Mouse (Mus musculus): ENCODE measurements around the gene Yipf4.
A peak's percentile ranks its signal among the peaks of the same experiment; 100 is the strongest.
"Not testable (repeated sequence)": the region's sequence is repeated elsewhere in the genome, so short reads cannot be mapped to it uniquely, and the experiment has no call there.

Gene Yipf4

DNA sequence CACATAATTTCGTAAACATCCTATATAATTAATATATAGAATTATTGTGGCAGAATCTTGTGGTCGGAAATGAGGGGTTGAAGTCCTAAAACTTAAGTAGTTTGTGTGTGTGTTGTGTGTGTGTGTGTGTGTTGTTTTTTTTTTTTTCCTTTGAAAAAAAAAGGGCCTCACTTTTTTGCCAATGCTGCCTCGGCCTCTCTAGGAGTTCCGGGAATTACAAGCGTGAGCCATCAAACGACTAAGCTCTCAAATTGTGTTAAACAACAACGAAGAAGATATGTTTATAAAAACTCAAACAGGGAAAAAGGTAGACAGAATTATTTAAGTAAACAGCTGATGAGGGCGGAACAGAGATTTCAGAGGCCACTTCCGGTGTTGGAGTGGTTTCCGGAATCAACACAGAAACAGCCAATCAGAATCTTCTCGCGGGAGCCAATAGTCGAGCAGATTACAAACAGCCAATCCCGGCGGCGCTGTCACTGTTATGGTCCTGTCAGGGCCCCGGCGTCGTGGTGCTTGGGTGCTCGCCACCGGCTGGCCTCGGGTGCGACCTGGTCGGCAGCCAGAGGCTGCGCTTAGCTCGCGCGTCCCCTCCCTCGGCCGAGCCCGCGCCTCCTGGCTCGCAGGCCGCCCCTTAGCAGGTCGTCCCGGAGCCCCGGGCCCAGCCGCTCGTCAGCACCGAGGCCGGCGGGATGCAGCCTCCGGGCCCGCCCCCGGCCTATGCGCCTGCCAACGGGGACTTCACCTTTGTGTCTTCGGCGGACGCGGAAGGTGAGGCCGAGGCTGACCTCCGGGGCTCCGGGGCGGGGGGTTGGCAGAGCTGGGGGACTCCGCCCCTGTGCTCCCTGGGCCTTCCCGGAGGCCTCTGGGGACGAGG, at the start of gene Yipf4:
Gene Yipf4, plus strand, starts transcription at position 470 of the 877 bp plus-strand sequence.
- peak; percentile 97 for DNase-seq (ENCODE audit: low read depth)

DNA sequence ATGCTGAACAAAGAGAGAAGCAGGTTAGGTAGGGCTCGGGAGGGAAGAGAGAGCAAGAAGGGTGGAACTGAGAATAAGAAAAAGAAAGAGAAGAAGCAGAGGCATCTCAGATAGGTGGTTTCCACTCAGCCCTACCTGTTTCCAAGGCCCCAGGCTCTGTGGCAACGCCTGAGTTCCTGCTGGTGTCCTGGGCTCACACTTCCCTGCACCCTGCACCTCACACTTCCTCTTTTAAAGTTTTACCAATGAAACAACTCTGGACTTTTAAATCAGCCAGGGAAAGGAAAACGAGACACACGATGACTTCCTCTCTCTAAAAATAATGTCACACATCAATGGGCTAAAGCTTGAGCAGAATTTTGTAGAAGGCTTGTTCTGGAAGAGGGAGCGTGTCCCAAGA, 48.8 kb upstream of the Yipf4 start:
- DNase-seq (ENCODE audit: low read depth), result no peak

DNA sequence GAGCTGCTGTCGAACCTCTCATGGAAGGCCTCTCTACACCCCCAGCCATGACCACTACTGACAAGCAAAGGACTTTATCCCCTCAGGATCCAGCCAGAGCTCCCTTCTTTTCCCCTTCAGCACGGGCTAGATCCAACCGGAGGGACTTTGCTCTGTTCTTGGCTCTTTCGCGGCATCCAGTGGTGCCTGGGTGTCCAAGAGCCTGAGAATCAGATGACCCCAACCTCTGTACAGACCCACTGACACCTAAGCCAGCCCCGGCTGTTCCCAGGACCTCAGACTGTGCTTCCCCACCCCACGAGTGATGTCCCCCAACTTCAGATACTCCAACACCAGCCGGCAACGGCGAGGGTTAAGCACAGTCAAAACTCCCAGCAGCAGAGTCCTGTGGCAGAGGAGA, 39.5 kb upstream of the Yipf4 start:
- no peak for DNase-seq (ENCODE audit: low read depth)

DNA sequence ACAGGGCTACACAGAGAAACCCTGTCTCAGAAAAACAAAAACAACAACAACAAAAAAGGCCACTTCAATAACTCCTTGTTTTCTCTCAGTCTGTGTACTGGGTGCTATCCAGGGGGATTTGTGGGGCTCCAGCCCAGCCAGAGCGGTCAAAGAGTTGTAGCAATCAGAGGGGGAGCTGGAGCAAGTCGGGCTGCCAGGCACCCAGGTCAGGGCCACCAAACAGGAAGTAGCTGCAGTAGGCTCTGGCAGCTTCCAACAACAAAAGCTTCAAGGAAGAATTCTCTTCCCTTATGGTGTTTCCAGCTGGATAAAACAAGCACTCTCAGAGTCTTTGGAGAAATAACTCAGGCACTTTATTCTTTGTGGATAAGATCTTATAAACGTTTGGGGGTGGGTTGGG, 35.4 kb upstream of the Yipf4 start:
- no peak for DNase-seq (ENCODE audit: low read depth)

DNA sequence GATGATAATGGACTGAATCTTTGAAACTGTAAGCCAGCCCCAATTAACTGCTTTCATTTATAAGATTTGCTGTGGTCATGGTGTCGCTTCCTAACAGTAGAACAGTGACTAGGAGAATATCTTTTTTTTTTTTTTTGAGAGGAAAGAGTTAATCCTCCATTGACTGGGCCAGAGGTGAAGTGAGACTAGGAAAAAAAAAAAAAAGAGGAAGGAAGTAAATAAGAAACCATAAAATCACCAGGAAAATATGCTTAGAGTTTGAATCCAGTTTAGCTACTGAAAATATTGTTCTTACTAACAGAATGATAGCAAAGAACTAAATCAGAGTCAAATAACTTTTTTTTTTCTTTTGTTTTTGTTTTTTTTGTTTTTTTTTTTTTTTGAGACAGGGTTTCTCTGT, 34.6 kb upstream of the Yipf4 start:
- DNase-seq (ENCODE audit: low read depth), result no peak

DNA sequence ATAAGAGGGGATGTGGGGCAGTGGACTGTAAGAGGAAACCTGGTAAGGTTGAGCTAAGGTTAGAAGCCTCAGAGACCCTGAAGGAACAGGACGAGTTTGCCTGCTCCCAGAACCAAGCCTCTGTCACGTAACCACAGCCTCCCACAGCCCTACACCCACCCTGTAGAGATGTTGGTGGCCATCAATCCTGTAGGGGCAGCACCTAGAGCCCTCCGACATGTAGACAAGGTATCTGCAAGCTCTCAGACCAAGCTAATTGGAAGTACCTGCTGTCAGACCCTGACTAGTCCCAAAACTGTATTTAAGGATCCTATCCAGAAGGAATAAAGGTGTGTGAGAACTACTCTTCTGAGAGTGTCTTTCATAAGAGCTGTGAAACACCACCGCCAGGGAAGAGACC, 33.9 kb upstream of the Yipf4 start:
- DNase-seq (ENCODE audit: low read depth), result no peak

DNA sequence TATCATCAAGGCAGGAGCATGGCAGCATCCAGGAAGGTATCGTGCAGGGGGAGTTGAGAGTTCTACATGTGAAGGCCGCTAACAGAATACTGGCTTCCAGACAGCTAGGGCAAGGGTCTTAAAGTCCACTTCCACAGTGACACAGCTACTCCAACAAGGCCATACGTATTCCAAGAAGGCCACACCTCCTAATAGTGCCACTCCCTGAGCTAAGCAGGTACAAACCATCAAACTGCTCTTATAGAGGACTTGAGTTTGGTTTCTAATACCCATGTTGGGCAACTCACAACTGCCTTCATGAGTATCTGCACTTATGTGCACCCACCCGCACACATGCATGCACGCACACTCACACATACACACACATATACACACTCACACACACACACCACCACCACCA, 32.5 kb upstream of the Yipf4 start:
- no peak for DNase-seq (ENCODE audit: low read depth)

DNA sequence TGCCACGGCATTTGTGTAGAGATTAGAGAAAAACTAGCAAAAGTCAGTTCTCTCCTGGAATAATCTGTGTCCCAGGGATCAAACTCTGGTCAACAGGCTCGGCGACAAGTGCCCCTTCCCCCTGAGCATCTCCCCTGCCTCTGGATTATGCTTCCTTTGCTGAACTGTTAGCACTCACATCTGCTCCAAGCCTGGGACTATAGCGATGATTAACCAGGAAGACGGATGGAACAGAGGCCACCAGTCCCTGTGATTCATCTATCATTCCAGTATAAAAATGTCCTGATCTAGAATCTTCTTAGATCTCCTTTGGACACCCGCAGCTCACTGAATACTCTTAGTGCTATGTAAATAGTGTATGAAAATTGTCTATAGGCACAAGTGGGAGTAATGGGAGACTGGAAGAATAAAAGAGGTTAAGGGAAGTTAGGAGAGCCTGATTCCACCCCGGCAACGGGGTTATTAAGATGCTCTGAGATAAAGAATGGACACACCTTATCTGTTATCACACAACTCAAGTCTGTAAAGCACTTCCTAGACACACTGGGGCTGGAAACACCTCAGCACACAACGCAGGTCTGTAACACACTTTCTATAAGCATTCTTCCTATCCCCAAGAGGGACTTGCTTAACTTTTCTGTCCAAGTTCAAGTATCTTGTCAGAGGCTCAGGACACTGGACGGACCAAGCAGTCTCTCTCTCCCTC, 31.2 kb upstream of the Yipf4 start:
- DNase-seq (ENCODE audit: low read depth), result no peak

DNA sequence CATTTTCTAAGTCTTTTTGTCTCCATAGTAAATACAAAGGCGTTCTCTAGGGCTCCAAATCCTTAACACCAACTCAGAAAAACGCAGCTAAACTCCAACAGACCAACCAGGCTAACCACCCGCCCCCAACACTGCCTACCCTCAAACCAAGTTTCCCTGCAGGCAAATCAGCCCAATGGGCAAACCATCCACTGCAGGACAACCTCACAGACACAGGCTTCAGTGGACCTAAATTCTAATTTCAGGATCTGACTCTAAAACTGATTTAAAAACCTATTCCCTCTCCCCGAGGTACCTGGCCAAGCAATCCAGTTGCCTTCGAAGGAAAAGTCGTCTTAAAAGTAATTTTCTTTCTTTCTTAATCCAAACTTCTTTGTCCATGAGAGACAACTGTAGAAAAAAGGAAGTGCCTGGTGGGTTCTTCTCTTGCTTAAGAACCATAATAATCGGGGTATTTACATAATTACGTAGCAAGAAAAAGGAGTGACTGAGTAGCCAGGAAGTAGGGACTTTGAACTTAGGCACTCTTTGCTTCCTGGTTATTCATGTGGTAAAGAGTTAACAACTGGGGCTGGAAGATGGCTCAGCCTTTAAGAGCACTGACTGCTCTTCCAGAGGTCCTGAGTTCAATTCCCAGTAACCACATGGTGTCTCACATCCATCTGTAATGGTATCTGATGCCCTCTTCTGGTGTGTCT, 30.4 kb upstream of the Yipf4 start, which contains the start of gene Nlrc4:
Gene Nlrc4, minus strand, starts transcription at position 432 of the 698 bp plus-strand sequence.
- no peak for DNase-seq (ENCODE audit: low read depth)

DNA sequence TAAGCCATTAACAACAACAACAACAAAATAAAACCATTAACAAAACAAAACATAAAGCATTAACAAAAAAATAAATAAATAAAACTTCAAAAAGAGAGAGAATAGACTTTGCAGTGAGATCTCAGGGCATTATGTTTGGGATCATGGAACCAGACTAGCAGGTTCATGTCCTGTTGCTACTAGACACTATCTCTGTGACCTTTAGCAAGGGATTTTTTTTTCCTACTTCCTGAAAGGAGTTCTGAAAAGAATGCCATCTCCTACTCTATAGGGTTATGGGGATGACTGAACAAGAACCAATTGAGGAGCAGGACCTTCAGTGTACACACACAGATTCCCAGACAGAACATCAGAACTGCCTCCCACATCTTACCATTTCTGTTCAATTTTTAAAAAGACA, 25.8 kb upstream of the Yipf4 start:
- no peak for DNase-seq (ENCODE audit: low read depth)

DNA sequence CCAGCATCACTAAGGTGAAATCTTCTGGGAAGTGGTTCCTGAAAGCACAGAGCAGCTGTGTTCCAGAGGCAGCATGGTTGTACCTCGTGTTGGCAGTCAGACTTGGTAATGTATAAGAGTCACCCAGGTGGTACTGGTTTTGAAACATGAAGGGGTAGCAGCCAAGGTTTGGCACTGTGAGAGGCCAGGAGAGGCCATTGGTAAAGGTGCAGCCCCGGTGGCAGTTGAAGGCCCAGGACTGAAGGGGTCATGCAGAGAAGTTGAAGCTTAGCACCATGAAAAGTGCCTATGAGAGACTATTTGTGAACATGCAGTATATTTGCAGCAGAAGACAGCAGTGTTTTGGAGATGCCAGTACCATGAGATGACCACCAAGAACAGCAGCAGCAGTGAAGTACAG, 21.3 kb upstream of the Yipf4 start:
- DNase-seq (ENCODE audit: low read depth), result not testable (repeated sequence)

DNA sequence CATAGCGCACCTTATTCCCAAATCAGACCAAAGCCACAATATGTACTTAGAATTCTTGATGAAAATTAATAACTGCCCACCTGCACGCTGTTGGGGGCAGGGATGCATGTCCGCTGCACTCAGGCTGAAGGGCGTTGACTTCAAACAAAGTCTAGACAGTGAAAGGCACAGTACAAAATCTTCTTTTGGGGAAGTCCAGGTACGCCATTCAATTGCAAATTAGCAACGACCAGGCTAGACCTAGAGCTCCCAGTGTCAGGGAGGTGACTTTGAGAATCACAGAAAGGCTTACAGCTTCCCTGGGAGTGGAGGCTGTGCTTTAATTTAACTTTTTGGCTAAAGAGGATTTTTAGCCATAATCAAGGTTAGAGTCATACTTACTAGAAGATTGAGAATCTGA, 19.2 kb upstream of the Yipf4 start:
- not testable (repeated sequence) for DNase-seq (ENCODE audit: low read depth)

DNA sequence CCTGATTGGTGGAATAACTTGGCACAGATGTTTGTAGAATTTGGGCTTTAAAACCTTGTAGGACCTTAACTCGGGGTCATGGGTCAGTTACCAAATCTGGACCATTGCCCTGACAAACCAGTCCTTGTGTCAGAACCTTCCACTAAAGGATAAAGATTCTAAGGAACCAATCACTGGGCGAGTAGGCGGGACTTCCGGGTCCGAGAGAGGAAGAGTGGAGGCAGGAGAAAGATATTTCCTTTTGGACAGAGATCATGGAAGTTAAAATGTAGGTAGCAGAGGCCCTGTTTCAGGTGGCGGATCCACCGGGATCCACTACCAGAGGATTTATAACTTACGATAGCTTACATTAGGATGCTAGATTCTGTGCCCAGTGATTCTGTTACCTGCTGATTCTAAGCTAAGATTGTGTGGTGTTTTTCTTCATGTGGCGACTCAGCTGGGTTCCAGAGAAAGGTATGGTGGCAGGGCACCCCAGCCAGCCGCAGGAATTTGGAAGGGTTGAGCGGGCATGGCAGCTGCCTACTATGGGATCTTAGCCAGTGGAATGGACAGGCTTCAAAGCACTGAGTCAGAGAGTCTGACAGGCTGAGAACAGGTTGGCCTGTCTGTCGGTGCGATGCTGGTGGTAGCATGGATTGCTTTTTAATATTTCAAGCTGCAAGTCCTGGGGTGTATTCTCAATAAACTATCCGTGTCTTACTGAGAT, 8.8 kb upstream of the Yipf4 start:
- no peak for DNase-seq (ENCODE audit: low read depth)

DNA sequence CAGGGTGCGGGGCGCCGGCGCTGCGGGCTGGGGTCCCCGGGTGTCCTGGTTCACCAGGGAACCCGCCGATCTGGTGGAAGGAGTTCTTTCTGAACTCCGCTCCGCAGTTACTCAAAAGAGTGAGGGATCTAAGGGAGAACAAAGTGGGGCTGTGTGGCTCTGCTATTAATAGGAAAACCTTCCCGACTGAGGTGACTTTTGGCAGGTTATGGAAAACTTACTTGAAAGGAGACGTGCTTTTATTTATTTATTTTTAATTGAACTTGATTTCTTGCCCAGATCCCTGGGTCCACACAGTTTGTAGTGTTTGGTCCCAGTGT, 568 bp downstream of the Yipf4 start:
- DNase-seq (ENCODE audit: low read depth), result no peak

DNA sequence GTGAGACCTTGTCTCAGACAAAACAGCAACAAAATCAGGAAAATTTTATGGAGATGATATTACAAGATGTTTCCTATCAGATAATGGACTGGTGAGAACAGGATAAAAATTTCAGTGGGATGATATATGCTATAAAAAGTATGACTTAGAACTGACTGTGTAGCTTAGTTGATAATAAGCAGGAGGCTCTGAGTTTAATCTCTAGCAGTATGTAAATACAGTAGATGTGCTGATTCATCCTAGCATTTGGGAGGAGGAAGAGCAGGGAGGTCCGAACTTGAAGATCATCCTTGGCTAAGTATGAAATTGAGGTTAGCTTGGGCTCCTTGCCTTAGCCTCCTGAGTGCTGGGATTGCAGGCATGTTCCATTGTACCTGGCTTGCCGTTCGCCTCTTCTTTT, 2.3 kb downstream of the Yipf4 start:
- no peak for DNase-seq (ENCODE audit: low read depth)

DNA sequence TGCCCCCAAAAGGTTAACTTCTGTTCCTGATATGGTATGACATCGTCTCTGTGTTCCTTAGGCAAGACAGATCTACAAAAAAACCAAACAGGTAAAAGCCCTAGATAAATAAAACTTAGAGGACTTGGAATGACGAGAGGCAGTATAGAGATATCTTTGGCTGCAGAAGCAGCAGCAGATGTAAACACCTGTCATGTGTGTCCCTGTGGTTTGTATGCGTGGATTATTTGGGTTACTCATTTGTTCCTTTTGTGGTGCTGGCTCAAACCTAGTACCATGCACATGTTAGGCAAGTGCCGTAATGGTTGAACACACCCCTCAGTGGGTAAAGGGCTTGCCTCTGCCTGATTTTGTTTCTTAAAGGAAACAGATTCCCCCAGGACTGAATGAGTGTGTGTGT, 10.9 kb downstream of the Yipf4 start:
- DNase-seq (ENCODE audit: low read depth), result no peak

DNA sequence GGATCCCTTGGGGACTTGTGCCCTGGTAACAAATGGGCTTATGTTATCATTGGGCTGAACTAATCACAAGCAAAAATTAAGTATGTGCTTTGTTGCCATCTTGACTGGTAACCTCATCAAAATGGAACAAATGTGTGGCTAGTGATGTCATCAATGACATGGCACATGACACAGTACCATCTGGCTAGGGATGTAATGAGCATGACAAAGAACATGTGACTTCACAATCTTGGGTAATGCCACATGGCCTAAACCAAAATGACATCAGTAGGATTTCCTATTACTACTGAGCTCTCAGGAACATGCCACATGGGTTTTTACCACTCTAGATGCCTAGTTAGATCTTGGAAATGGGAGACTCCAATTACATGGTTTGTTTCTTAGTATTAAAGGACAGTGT, 11.8 kb downstream of the Yipf4 start:
- DNase-seq (ENCODE audit: low read depth), result no peak

DNA sequence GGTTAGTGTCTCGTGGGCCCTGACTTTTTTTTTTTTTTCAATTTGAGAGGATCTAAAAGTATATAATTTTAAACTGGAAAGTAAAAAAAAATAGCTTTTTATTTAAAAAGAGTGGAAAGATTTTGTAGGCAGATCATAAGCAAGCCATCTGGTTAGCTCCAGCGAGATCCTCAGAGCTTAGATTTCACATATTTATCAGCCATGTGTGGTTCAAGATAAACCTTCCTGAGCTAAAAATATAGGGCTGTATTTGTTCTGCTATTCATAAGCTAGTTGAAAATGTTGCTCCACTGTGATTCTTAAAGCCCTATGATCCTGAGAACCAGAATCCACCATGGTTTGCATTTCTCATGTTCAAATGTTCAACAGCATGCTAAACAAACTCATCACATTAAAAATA, 18.6 kb downstream of the Yipf4 start:
- DNase-seq (ENCODE audit: low read depth), result no peak

DNA sequence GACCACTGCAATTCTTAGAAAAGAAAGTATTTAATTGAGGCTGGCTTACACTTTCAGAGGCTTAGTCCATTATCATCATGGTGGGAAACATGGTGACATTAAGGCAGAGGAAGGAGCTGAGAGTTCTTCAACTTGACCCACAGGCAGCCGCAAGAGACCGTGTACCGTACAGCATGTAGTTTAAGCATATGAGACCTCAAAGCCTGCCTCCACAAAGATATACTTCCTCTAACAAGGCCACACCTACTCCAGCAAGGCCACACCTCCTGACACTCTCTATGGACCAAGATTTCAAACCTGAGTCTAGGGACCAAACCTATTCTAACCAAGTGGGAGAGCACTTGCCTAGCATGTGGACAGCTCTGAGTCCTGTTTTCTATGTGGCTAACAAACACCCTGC, 19.3 kb downstream of the Yipf4 start:
- DNase-seq (ENCODE audit: low read depth), result no peak

DNA sequence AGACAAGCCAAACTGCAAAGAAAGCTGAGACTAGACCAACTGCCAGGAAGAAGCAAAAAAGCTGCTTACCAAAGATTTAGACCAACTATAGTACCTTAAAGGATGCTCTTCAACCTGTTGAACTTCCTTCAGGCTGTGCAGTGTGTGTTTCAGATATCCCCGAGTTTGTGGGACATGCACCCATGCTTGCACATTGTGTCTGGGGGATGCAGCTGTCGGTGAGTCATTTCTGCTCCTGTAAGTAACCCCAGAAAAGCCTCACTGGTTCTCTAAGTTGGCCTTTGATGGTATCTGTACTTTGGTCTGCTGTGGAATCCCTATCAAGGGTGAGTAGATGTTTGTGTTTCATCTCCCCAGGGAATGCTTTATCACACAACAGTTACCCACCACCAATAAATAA, 23.0 kb downstream of the Yipf4 start:
- DNase-seq (ENCODE audit: low read depth), result no peak

DNA sequence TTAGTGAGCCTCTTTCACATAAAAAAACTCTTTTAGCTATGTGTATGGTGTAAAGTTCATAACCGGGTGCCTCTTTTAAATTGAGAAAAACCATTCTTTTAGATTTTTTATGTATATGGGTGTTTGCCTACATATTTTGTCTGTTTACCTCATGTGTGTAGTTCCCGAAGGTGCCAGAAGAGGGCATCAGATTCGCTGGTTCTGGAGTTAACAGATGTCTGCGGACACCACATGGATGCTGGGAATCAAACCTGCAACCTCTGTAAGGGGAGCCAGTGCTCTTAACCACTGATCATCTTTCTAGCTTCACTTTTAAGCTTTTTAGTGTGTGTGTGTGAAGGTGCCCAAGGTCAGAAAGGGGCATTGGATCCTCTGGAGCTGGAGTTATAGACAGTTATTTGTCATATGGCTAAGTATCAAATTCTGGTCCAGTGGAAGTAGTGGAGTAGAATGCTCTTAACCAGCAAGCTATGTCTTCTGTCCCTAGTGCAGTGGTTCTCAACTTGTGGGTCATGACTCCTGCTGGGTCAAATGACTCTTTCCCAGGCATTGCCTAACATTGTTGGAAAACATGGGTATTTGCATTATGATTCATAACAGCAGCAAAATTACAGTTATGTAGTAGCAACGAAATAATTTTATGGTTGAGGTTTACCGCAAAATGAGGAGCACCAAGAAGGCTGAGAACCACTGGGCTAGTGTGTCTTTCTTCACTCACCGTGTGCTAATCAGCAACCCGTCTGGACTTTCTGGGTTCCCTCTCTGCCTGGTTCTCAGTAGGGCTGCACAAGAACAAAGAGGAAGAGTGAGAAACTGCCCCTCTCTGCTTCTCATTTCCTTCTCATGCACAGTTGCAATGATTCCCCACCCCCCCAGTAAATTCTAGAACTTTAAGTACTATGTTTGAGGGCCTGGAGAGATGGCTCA, 33.8 kb downstream of the Yipf4 start:
- peak; percentile 35 for DNase-seq (ENCODE audit: low read depth)

Measured in NIH3T3 (cell line).